Mouse (Mus musculus) E14TG2a.4 (cell line): ENCODE data around the gene Crybg1.

Experiments
- CTCF ChIP-seq: conservative IDR thresholded peaks from 2 replicates; pipeline ENCODE4 v1.5.1; 2014; ENCODE audit warnings: low read length
- NANOG ChIP-seq: IDR thresholded peaks from 2 replicates; pipeline ENCODE4 v1.6.1; 2014; ENCODE audit warnings: borderline replicate concordance, low read length, mixed read lengths
- POU5F1 ChIP-seq: IDR thresholded peaks from 2 replicates; pipeline ENCODE4 v1.6.1; 2014; ENCODE audit warnings: low read length, borderline replicate concordance

GRCm38 (mm10) chr10:44006815-44007214 lies 141.8 kb downstream of the Crybg1 start:
- no peak for TF ChIP-seq CTCF
- no peak for TF ChIP-seq POU5F1
- no peak for TF ChIP-seq NANOG
